Mouse (Mus musculus) midbrain, embryonic 11.5 days (tissue): ENCODE data around the gene Zfp282. TPM values are rescaled to one million over a fixed set of nuclear protein-coding genes. Genes with fewer than 3 reads are reported as not detected.

ENCODE experiments used
- ATAC-seq: fragments of 200-750 bp; cut with Nextera tagmentation; 2 replicates; pipeline ENCODE4 v1.8.0; 2017; ENCODE audit warnings: moderate TSS enrichment, moderate library complexity; ENCODE audit not compliant: low FRiP score
- DNase-seq: peaks from one replicate; pipeline ENCODE4 v3.0.0; 2015; ENCODE audit warnings: low spot score; ENCODE audit errors: missing footprints
- H3K27ac ChIP-seq: fragments of 300-500 bp; sonication (generic); 2 replicates; pipeline ENCODE4 v1.5.1; 2014; ENCODE audit warnings: low read depth, low read length
- H3K27me3 ChIP-seq: fragments of 300-500 bp; sonication (generic); 2 replicates; pipeline ENCODE4 v1.6.1; 2014; ENCODE audit warnings: mild to moderate bottlenecking, low read length, moderate library complexity, mixed read lengths; ENCODE audit not compliant: control insufficient read depth, insufficient read depth
- H3K36me3 ChIP-seq: fragments of 300-500 bp; sonication (generic); 2 replicates; pipeline ENCODE4 v1.6.1; 2014; ENCODE audit warnings: mild to moderate bottlenecking, low read length, moderate library complexity, mixed read lengths; ENCODE audit not compliant: control insufficient read depth, insufficient read depth
- H3K4me1 ChIP-seq: fragments of 300-500 bp; sonication (generic); 2 replicates; pipeline ENCODE4 v1.6.1; 2014; ENCODE audit warnings: low read length; ENCODE audit not compliant: control insufficient read depth, insufficient read depth
- H3K4me2 ChIP-seq: fragments of 300-500 bp; sonication (generic); 2 replicates; pipeline ENCODE4 v1.6.1; 2014; ENCODE audit warnings: mild to moderate bottlenecking, moderate library complexity
- H3K4me3 ChIP-seq: fragments of 300-500 bp; sonication (generic); 2 replicates; pipeline ENCODE4 v1.5.1; 2014; ENCODE audit warnings: low read depth, low read length
- H3K9ac ChIP-seq: fragments of 300-500 bp; sonication (generic); 2 replicates; pipeline ENCODE4 v1.6.1; 2014; ENCODE audit warnings: low read length
- H3K9me3 ChIP-seq: fragments of 300-500 bp; sonication (generic); 2 replicates; pipeline ENCODE4 v1.6.1; 2016; ENCODE audit warnings: low read length; ENCODE audit not compliant: control insufficient read depth
- WGBS: fragments of 180-500 bp; shearing (Covaris S2); extraction: QIAGEN DNeasy Blood & Tissue Kit; methylation state at CpG from one replicate; pipeline ENCODE4 v1.1.7; 2014; 5-methylcytosine and 5-hydroxymethylcytosine counted together
- polyA plus RNA-seq: library from polyadenylated mRNA; unstranded; fragments of >200 nt; fragmentation: Nextera tagmentation; extraction: Ambion mirVana; gene quantifications from 2 replicates; pipeline ENCODE4 v1.2.1, GENCODE M21; 2014

Zfp282 gene
- polyA plus RNA-seq, 1 experiment from 2014 or later = 13.6 TPM

- no peak for ATAC-seq
- DNase-seq = no peak
- 86% methylated on average over 1 of the region's 1 CpGs for WGBS
- Histone ChIP-seq H3K27me3 (peaks cover 2% of the 10 kb centered on the region), H3K4me3 (no peak overlapping the region), H3K4me2 (no peak overlapping the region), H3K9me3 (no peaks in the 10 kb centered on the region), H3K9ac (no peak overlapping the region), H3K4me1 (no peaks in the 10 kb centered on the region), H3K27ac (no peak overlapping the region), H3K36me3 (peaks cover 12% of the 10 kb centered on the region)
These were observed 32.0 kb downstream of the Zfp282 start for GRCm38 (mm10) chr6:47909007-47909406.

- Histone ChIP-seq H3K36me3 (no peaks in the 10 kb centered on the region), H3K4me3 (no peak overlapping the region), H3K27ac (no peak overlapping the region), H3K4me2 (no peak overlapping the region), H3K9ac (no peak overlapping the region), H3K9me3 (no peaks in the 10 kb centered on the region), H3K27me3 (no peaks in the 10 kb centered on the region), H3K4me1 (no peaks in the 10 kb centered on the region)
- DNase-seq (no peak), ATAC-seq (no peak)
- 76% methylated on average over 1 of the region's 1 CpGs for WGBS
These were observed 34.6 kb downstream of the Zfp282 start for GRCm38 (mm10) chr6:47911650-47912049.

- Histone ChIP-seq H3K36me3 (no peaks in the 10 kb centered on the region), H3K27me3 (no peaks in the 10 kb centered on the region), H3K4me1 (no peaks in the 10 kb centered on the region), H3K4me2 (no peak overlapping the region), H3K9ac (no peak overlapping the region), H3K9me3 (no peaks in the 10 kb centered on the region), H3K4me3 (no peak overlapping the region), H3K27ac (no peak overlapping the region)
- DNase-seq = no peak
- 65% methylated on average over 3 of the region's 3 CpGs for WGBS
- ATAC-seq = no peak
These were observed 36.0 kb downstream of the Zfp282 start for GRCm38 (mm10) chr6:47912991-47913390.

- Histone ChIP-seq H3K9ac (no peak overlapping the region), H3K9me3 (no peaks in the 10 kb centered on the region), H3K4me3 (no peak overlapping the region), H3K36me3 (no peaks in the 10 kb centered on the region), H3K4me1 (peaks cover 8% of the 10 kb centered on the region), H3K27ac (no peak overlapping the region), H3K27me3 (no peaks in the 10 kb centered on the region), H3K4me2 (no peak overlapping the region)
- 84% methylated on average over 5 of the region's 5 CpGs for WGBS
- DNase-seq (no peak), ATAC-seq (no peak)
These were observed 40.0 kb downstream of the Zfp282 start for GRCm38 (mm10) chr6:47917051-47917450.

- 83% methylated on average over 3 of the region's 3 CpGs for WGBS
- Histone ChIP-seq H3K9me3 (no peaks in the 10 kb centered on the region), H3K4me2 (no peak overlapping the region), H3K4me1 (peaks cover 11% of the 10 kb centered on the region), H3K36me3 (no peaks in the 10 kb centered on the region), H3K27me3 (no peaks in the 10 kb centered on the region), H3K27ac (no peak overlapping the region), H3K4me3 (no peak overlapping the region), H3K9ac (no peak overlapping the region)
- DNase-seq (no peak), ATAC-seq (no peak)
These were observed 41.8 kb downstream of the Zfp282 start for GRCm38 (mm10) chr6:47918768-47919274.

- no peaks in the 10 kb centered on the region for H3K9me3 ChIP-seq
- 29% methylated on average over 11 of the region's 11 CpGs for WGBS
- no peaks in the 10 kb centered on the region for H3K36me3 ChIP-seq
- peak overlapping the region; percentile 73 for H3K4me3 ChIP-seq
- peak overlapping the region; percentile 81 for H3K9ac ChIP-seq
- DNase-seq = no peak
- peak overlapping the region; percentile 47 for H3K4me2 ChIP-seq
- H3K27me3 ChIP-seq = no peaks in the 10 kb centered on the region
- H3K4me1 ChIP-seq = peaks cover 11% of the 10 kb centered on the region
- peak overlapping the region; percentile 80 for H3K27ac ChIP-seq
- peak; percentile 47; the same call in 1 of the 2 replicates for ATAC-seq
These were observed 42.8 kb downstream of the Zfp282 start for GRCm38 (mm10) chr6:47919646-47920446.

- no peaks in the 10 kb centered on the region for H3K9me3 ChIP-seq
- ATAC-seq (peak; percentile 97), DNase-seq (peak; percentile 98)
- H3K27ac ChIP-seq = peak within 1 kb of the TSS; percentile 80
- WGBS = under 1% methylated on average over 67 of the region's 67 CpGs
- peak within 1 kb of the TSS; percentile 73 for H3K4me3 ChIP-seq
- H3K36me3 ChIP-seq = no peaks in the 10 kb centered on the region
- H3K4me2 ChIP-seq = peak within 1 kb of the TSS; percentile 47
- H3K9ac ChIP-seq = peak within 1 kb of the TSS; percentile 81
- peaks cover 11% of the 10 kb centered on the region for H3K4me1 ChIP-seq
- no peaks in the 10 kb centered on the region for H3K27me3 ChIP-seq
These were observed 43.7 kb downstream of the Zfp282 start, which contains the start of gene Zfp212 for GRCm38 (mm10) chr6:47920447-47921340. Gene Zfp212 (plus strand): TSS chr6:47920476.

GRCm38 (mm10) chr6:47942461-47942860 is 65.5 kb downstream of the Zfp282 start:
- Histone ChIP-seq H3K4me1 (peaks cover 2% of the 10 kb centered on the region; the same call in 1 of the 2 replicates), H3K27me3 (no peaks in the 10 kb centered on the region; the same call in 1 of the 2 replicates), H3K9ac (no peak overlapping the region), H3K4me3 (peak overlapping the region; percentile 40), H3K27ac (no peak overlapping the region), H3K36me3 (no peaks in the 10 kb centered on the region), H3K4me2 (peak overlapping the region; percentile 67), H3K9me3 (no peaks in the 10 kb centered on the region)
- ATAC-seq (peak; percentile 9; the same call in 1 of the 2 replicates), DNase-seq (peak; percentile 89)
- WGBS = 50% methylated on average over 12 of the region's 12 CpGs
